ENCODE assay signal across 15 mouse cellular contexts in the genomic region with DNA sequence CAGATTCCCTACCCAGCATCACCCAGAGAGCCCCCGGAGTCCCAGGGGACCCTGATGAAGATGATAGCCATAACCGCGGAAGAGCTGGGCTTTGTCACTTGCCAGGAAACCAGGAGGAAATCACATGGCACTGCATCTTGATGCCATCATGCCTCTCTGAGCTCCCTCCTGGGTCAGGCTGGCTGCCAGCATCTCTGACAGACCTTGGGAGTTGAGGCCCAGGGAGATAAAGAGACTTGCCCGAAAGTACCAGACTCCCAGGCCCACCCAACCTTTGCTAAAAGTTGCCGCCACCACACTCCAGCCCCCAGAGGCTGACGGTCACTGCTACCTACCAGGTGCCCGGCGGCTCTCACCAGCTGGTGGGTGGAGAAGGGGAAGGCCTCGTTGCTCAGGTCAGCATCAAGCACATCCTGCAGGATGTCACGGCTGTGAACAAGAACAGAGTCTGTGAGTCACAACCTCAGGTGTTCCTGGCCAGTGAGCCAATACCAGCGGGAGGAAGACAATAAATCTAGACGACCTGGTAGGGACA. TPM values are rescaled to one million over a fixed set of nuclear protein-coding genes. Genes with fewer than 3 reads are reported as not detected.
A peak's percentile ranks its signal among the peaks of the same experiment; 100 is the strongest.
DNase-seq lines count a peak whose midpoint lies in the region; ATAC-seq and TF ChIP-seq lines count a peak whose summit lies in the region.
"Had no signal": no experiment of that assay in that cellular context is flagged by ENCODE, and none has a peak within 500 bp of the region (broad histone marks: within the 10 kb centered on the region; RNA-seq: fewer than 3 reads in every experiment).

No protein-coding gene starts in this region.

- 71% methylated on average over 12 of the region's 12 CpGs for WGBS in heart, embryonic 12.5 days
- 65% methylated on average over 12 of the region's 12 CpGs for WGBS in thymus, adult 2 months

- H3K4me3 ChIP-seq in heart, embryonic 12.5 days: no peak overlapping the region
- no peak overlapping the region for H3K4me3 ChIP-seq in thymus, adult 2 months (ENCODE audit: control insufficient read depth, insufficient read depth, low read length)
- H3K4me3 ChIP-seq: embryonic facial prominence, embryonic 13.5 days; forebrain, embryonic 13.5 days; gastrocnemius, adult 2 months had no signal

- no peak for TF ChIP-seq POLR2A in thymus, adult 2 months (IDR thresholded peaks at IDR 0.05; ENCODE audit: control insufficient read depth, extremely low read depth, insufficient read depth, low read length, poor library complexity)

- H3K27me3 ChIP-seq in heart, embryonic 12.5 days (replicated peaks): peaks cover 7% of the 10 kb centered on the region; the same call in 1 of the 2 replicates
- H3K27me3 ChIP-seq in thymus, adult 2 months (ENCODE audit: control insufficient read depth, insufficient read depth, low read length): no peaks in the 10 kb centered on the region
- H3K27me3 ChIP-seq in splenic B cell, adult 2 months (ENCODE audit: control insufficient read depth, insufficient read depth, low read length, poor library complexity, severe bottlenecking): no peaks in the 10 kb centered on the region
- H3K27me3 ChIP-seq: embryonic facial prominence, embryonic 13.5 days; forebrain, embryonic 13.5 days had no signal

- no peak for ATAC-seq in heart, embryonic 12.5 days (ENCODE audit: insufficient number of reproducible peaks, low FRiP score)
- ATAC-seq: forebrain, embryonic 13.5 days had no signal

- TF ChIP-seq CTCF in thymus, adult 2 months (IDR thresholded peaks at IDR 0.05; ENCODE audit: borderline replicate concordance, control insufficient read depth, extremely low read depth, insufficient read depth, low read length, poor library complexity): peak; percentile 4; the same call in 1 of the 2 replicates

- H3K9me3 ChIP-seq in heart, embryonic 12.5 days (replicated peaks): no peaks in the 10 kb centered on the region
- H3K9me3 ChIP-seq: embryonic facial prominence, embryonic 13.5 days; forebrain, embryonic 13.5 days had no signal

- no peaks in the 10 kb centered on the region for H3K36me3 ChIP-seq in heart, embryonic 12.5 days
- H3K36me3 ChIP-seq in thymus, adult 2 months (ENCODE audit: control insufficient read depth, insufficient read depth, low read length): no peaks in the 10 kb centered on the region
- no peaks in the 10 kb centered on the region for H3K36me3 ChIP-seq in splenic B cell, adult 2 months (ENCODE audit: control insufficient read depth, insufficient read depth, low read length, poor library complexity, severe bottlenecking)
- H3K36me3 ChIP-seq: embryonic facial prominence, embryonic 13.5 days had no signal

- intact Hi-C loops in heart, postnatal 14 days (cut with DNase I): no loop called here

- H3K4me1 ChIP-seq in heart, embryonic 12.5 days (replicated peaks): peaks cover 90% of the 10 kb centered on the region
- peaks cover 49% of the 10 kb centered on the region for H3K4me1 ChIP-seq in thymus, adult 2 months (replicated peaks; ENCODE audit: control insufficient read depth, insufficient read depth, low read length)
- H3K4me1 ChIP-seq: forebrain, embryonic 13.5 days had no signal

- H3K4me2 ChIP-seq in heart, embryonic 12.5 days: no peak overlapping the region
- H3K4me2 ChIP-seq: embryonic facial prominence, embryonic 13.5 days; forebrain, embryonic 13.5 days had no signal

- DNase-seq in heart, postnatal 14 days: no peak
- DNase-seq in thymus, adult 2 months: no peak
- DNase-seq in thymus, postnatal 0 days (ENCODE audit: low spot score): no peak
- DNase-seq in cerebellum, adult 9-10 months: peak; percentile 76
- DNase-seq in splenic B cell, adult 2 months (ENCODE audit: low read depth, low spot score): peak; percentile 29
- DNase-seq in layer of hippocampus, postnatal 14 days (ENCODE audit: low spot score in 2 of 2): no peak
- no peak for DNase-seq in gastrocnemius, adult 18-20 months (ENCODE audit: low spot score)
- DNase-seq: layer of hippocampus, postnatal 36 days had no signal

- H3K9ac ChIP-seq in heart, embryonic 12.5 days: 0 out of 2 replicates have a peak overlapping the region, but pooled peaks have one; percentile 4
- H3K9ac ChIP-seq: embryonic facial prominence, embryonic 13.5 days; forebrain, embryonic 13.5 days had no signal

- peak overlapping the region; percentile 81 for H3K27ac ChIP-seq in heart, embryonic 12.5 days (ENCODE audit: poor library complexity, severe bottlenecking)
- H3K27ac ChIP-seq in thymus, adult 2 months (ENCODE audit: control insufficient read depth, insufficient read depth, low read length): no peak overlapping the region
- H3K27ac ChIP-seq: embryonic facial prominence, embryonic 13.5 days; forebrain, embryonic 13.5 days; gastrocnemius, adult 2 months; kidney, postnatal 0 days had no signal

RNA-seq across cellular contexts. Expression of a gene that starts 37.4 kb away (rescaled TPM):
- polyA plus RNA-seq in heart, embryonic 12.5 days (2016; fragmentation: Nextera tagmentation; extraction: Ambion mirVana): 19.0 and 22.5 TPM in 2 replicates
- 10 to 100 TPM; 15.3 to 15.6 TPM for total RNA-seq in heart, postnatal 14 days (2021)
- polyA plus RNA-seq in thymus, adult 2 months (2012; rRNA removed): 10.5 and 12.3 TPM in 2 replicates
- 3.2 and 3.6 TPM in 2 replicates for polyA plus RNA-seq in thymus, postnatal 0 days (2015; fragmentation: Nextera tagmentation; extraction: Ambion mirVana)
- total RNA-seq in layer of hippocampus, postnatal 14 days (2021): 10 to 100 TPM in 1 of 2 experiments, 1 to 10 TPM in 1; 9.8 to 10.5 TPM
- total RNA-seq in gastrocnemius, adult 18-20 months (2021): under 1 TPM; 0.82 to 0.85 TPM
- total RNA-seq: CH12.LX; monocyte, adult 5-6 weeks had no signal

RNA-seq across cellular contexts. Expression of a gene that starts 45.7 kb away (rescaled TPM):
- polyA plus RNA-seq in heart, embryonic 12.5 days (2016; fragmentation: Nextera tagmentation; extraction: Ambion mirVana): 0.15 and 0.28 TPM in 2 replicates
- 1 to 10 TPM; 2.2 to 2.6 TPM for total RNA-seq in heart, postnatal 14 days (2021)
- polyA plus RNA-seq in thymus, adult 2 months (2012; rRNA removed): 0.41 and 0.69 TPM in 2 replicates
- polyA plus RNA-seq in thymus, postnatal 0 days (2015; fragmentation: Nextera tagmentation; extraction: Ambion mirVana): 0.08 and 0.15 TPM in 2 replicates
- under 1 TPM; 0.48 to 0.91 TPM for total RNA-seq in layer of hippocampus, postnatal 14 days (2021)
- total RNA-seq in gastrocnemius, adult 18-20 months (2021): not detected
- total RNA-seq: CH12.LX; gastrocnemius, adult 2 months; monocyte, adult 5-6 weeks had no signal
- polyA plus RNA-seq: forebrain, embryonic 13.5 days had no signal

Comparison
In these comparisons a context has a peak if more than half of its experiments do, and no peak if none do; other contexts are left out.
1. DNase-seq: peak in cerebellum, adult 9-10 months (single experiment) and splenic B cell, adult 2 months (single experiment); none in heart, postnatal 14 days (0 of 2), thymus, adult 2 months (single experiment), thymus, postnatal 0 days (single experiment), layer of hippocampus, postnatal 14 days (0 of 2) and gastrocnemius, adult 18-20 months (single experiment).
2. RNA of a gene that starts 37.4 kb away (total RNA-seq): 15.3 to 15.6 TPM in heart, postnatal 14 days and 9.8 to 10.5 TPM in layer of hippocampus, postnatal 14 days; 0.82 to 0.85 TPM in gastrocnemius, adult 18-20 months; every median in the first group is over 4 times any median in the second.